Mouse (Mus musculus) layer of hippocampus, adult 18-20 months (tissue): ENCODE measurements around the gene Ikbke. TPM values are rescaled to one million over a fixed set of nuclear protein-coding genes. Genes with fewer than 3 reads are reported as not detected.
A peak's percentile ranks its signal among the peaks of the same experiment; 100 is the strongest.
"Not testable (repeated sequence)": the region's sequence is repeated elsewhere in the genome, so short reads cannot be mapped to it uniquely, and the experiment has no call there.

Experiments used
- DNase-seq, 2 experiments: peaks; one replicate each; pipeline ENCODE4 v3.0.0; 2022; ENCODE audit warnings: low spot score in 2 of 2
- long read RNA-seq: library from polyadenylated mRNA; stranded (forward); transcript quantifications from one replicate; pipeline ENCODE4 v2.0.0, GENCODE M21; 2021
- total RNA-seq, 2 experiments: library from RNA; stranded (reverse); gene quantifications; 2 replicates each; pipeline ENCODE4 v1.2.3; 2021

Gene Ikbke
- 1 to 10 TPM; 1.2 to 1.8 TPM for total RNA-seq
- long read RNA-seq, result 0 reads

DNA sequence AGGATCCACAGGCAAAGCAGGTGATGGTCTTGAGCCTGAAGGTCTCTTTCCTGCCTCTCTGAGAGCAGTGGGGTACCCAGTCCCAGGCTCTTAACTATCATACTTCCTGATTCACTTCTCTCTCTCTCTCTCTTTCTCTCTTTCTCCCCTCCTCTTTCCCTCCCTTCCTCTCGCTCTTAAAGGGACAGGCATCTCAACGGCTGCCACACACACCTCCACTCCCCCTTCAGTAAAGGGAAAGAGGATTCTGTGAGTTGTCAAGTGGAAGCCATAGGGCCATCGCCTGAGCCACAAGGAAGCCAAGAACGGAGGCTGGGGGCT is at the start of gene Ikbke:
TSS of gene Ikbke (minus strand) at position 151 of the 321 bp plus-strand sequence.
- no peak for DNase-seq

DNA sequence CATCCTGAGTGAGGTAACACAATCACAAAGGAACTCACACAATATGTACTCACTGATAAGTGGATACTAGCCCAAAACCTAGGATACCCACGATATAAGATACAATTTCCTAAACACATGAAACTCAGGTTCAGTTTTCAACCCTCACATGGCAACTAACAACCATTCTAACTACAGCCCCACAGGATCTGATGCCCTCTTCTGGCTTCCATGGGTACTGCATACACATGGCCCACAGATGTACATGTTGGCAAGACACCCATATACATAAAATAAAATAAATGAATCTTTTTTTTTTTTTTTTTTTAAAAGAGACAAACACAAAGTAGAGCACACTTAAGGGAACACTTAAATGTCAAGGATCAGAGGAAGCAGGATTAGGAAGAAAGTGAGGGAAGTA is 49.7 kb upstream of the Ikbke start:
- DNase-seq, result not testable (repeated sequence)

DNA sequence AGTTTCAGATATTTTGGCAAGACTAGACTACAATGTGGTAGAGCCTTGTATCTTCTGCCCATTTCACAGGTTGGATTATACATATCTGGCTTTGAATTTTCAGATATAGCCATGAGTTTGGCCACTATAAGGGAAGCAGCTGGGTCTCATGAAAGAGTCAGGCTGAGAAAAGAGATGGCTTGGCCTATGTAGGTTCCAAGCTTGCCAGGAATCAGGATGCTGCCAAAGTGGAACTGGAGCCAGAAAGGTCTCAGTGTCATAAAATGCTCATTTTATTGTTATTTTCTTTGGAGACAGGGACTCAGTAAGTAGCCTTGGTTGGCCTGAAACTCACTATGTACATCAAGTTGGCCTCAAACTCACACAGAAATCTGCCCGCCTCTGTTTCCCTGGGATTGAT is 47.8 kb upstream of the Ikbke start:
- no peak for DNase-seq

DNA sequence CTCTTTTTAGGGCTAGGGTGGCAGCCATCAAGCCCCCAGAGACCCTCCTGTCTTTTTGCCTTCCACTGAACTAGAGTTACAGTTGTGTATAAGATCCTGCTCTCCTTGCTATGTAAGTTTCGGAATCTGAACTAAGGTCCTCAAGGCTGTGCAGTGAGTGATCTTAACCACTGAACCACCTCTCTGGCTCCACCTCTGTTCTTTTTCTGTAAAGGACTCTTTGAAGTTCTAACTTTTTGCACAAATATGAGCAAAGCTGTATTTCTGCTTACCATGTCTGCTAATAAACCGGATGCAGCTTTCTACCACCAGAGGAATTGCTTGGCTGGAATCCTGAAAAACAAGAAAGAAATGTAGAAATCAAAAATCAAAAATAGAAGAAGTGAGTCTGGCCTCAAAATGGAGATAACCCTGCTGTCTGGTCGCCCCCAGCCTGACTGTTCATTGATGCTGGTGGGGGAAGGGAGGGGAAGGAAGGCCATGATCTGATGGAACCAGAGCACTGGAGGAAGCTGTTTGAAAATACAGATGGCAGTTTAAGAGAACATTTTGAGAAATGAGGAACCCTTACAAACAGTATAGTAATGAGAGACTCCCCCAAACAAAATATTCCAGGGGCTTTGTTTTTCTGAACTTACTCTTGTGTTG is 45.5 kb upstream of the Ikbke start:
- DNase-seq, result no peak

DNA sequence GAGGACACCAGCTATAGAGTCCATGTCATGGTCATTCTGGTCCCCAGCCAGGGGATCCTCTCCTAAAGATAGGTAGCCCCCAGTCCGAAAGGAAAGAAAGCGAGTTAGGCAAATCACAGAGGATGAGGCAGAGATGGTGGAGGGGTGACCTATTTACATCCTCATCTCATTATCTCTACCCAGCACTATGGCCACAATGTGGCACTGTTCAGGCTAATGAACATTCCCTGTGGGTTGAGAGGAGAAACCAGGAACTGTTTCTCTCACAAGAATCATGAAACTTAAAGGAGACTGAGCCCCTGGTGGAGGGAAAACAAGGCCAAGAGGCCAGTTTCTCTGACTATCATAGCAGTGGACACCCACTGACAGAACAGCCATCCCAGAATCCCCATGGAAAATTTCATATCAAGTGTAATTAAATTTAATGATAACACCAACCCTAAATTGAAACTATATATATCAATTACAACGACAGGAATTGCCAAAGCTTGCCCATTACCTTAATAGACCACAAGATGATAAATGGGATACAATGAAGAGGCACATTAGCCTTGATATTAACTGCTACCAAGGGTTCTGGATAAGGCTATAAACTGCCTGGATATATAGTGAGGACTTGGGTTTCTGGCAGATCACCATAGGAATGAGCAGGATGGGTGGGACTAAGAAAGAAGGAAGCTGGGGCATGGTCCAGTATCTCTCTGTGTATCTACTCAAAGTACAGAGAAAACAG is 40.4 kb upstream of the Ikbke start:
- DNase-seq, result no peak

DNA sequence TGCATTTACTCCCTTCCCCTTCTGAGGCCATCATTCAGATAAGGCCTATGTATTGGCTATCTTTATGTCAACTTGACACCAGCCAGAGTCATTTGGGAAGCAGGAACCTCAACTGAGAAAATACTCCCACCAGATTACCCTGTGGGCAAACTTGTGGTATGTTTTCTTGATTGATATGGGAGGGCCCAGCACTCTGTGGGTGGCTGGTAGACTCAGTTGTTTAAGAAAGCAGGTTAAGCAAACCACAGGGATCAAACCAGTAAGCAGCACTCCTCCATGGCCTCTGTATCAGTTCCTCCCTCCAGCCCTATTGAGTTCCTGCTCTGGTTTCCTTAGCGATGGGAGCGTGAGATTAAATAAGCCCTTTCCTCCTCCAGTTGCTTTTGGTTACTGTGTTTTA is 39.0 kb upstream of the Ikbke start:
- DNase-seq, result no peak

DNA sequence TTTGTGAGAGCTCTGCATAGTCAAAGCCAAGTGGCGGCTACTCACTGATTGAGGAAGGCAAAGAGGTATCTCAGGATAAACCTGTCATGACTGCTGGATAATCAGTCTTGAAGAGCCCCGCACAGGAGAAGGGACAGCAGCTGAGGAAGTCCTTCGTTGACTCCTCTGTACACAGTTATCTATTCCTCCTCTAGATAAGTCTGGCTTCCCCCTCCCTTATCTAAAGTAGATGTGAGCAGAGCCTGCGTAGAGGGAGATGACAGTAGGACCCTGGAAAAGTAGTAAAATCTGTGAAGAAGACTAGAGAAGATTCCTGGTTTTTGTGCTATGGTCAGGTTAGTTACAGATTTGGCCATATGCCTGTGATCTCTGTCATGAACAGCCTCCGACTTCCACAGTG is 38.2 kb upstream of the Ikbke start:
- DNase-seq, result no peak

DNA sequence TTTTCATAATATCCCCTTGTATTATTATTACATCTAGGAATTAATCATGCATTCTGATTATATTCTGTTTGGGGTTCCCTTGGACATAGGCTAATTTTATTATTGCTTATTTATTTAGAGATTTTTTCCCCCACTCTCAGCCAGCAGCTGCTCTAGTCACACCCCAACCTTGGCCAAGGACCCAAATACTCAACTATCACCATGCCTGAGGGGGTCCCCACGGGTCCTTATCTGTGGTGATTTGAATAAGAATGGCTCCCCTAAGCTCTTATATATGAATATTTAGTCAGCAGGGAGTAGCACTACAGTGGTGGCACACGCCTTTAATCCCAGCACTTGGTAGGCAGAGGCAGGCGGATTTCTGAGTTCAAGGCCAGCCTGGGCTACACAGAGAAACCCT is 31.9 kb upstream of the Ikbke start:
- no peak for DNase-seq

DNA sequence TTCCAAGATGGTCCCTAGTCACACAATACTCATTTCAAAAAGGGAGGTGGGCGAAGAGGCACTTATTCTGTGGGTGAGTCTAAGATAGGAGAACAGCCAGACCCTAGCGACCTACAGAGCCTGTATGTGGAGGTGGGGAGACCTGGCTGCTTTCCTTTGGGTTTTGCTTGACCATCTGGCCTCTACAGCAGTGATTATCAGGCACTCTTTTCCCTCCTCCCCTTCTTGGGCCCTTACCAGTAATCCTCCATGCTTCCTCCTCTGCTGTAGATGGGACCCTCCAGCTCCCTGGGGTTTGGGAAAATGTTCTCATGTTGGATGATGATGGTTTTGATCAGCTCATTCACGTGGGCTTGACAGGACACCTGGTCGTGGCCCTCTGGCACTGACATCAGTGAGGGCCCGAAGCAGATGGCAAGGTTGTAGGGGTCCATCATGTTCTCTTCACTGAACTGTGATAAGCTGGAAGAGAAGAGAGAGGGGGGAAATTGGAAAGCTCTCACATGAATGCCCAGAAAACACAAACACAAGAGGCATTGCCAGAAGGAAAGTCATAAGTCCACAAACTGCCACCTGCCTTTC is 30.9 kb upstream of the Ikbke start:
- no peak for DNase-seq

DNA sequence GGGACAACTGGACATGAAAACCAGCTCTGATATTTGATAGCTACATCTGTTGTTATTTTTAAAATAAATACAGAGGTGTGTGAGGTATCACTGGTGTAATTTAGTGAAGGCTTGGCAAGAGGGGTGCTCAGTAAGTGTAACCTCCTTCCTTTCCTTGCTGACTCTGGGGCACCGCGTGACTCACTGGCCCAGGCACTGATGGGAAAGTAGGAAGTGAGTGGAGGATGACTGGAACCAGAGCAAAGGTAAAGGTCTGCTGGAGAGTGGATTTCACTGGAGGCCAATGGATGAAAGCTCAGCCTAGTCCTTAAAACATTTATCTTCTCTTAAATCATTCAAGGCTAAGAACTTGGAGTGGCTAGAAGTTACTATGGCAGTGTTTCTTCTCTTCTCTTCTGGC is 21.3 kb upstream of the Ikbke start:
- no peak for DNase-seq

DNA sequence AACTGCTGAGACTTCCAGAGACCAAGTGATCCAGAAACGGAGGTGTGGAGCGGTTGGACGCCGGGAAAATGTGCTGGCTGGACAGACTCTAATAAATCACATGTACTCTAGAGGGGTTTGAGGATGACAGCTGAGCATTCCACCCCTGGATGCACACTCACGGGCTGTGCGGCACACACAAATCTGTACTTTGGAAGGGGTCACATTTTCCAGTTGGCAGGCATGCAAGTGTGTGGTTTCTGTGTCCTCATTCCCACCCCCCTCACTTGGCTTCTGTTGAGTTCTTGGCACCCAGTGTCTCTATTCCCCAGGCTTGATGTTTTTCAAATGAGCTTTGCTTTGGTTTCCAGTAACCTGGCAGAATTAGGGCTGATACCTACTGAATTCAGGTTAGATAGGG is 20.4 kb upstream of the Ikbke start:
- DNase-seq, result peak in 1 of 2 experiments; percentile 42

DNA sequence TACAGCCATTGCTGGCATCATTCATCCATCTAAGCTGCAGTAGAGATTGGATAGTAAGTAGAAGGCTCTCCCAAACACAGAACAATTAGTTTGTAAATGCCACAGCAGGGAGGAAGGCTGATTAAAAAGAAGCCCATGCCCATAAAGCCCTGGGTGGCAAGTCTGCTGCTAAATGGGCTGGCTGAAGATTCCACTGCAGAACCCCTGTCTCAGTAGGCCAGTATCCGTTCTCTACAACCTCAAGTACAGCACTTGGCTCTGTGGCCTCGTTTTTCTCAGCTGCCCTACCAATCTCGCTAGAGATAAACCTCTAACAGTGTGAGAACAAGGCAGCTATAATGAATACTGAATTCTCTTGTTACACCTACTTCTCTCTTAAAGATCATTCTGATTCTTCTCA is 19.8 kb upstream of the Ikbke start:
- DNase-seq, result no peak

DNA sequence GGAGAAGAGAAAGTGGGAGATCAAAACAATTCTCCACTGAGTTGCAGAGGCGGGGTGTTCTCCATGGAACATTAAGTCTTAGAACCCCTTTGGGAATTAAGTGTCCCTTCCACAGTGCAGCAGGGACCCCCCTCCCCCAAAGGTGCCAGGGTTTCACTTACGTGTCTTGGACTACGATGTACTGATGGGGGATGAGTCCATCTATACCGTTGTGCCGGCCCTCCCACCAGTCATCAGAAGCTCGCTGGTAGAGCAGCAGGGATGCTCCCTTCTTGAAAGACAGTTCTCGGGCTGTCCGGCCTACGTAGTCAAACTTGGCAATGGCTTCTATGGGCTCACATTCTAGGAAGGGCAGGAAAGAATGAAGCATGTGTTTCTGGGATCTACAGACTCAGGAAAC is 18.8 kb upstream of the Ikbke start:
- DNase-seq, result no peak

DNA sequence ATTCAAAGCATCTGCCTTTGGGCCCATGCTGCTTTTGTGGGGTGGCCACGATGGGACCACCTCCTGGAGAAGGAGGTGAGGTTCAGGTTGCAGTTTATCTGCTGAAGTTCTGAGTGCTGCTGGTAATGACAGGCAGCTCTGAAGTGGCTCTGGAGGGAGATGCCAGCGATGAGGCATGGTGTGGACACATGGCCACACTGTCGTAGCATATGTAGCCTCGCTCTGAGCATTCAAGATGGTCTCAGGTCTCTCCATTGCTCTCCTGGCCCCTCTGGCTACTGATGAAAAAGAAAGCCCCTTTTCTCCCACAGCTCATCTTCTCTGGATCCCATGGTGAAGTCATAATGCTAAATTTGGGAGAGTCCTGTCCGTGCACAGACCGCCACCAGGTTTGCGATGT is 17.3 kb upstream of the Ikbke start:
- no peak for DNase-seq

DNA sequence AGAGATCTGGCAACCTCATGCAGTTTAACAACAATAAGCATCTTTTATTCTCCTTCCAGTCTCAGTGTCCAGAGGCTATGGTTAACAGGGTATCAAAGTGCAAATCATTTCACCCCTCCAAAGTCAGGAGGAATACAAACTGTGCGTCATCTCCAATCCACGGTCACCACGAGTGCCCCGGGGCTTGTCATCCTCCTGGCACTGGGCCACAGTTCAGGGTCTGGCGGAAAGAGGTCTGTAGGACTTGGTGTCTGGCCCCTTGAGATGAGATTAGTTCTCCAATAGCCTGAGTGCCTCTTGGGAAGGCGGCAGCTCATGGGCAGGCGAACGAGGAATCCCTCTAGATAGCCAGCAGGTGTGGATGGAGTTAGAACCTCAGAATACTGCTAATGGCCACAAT is 15.8 kb upstream of the Ikbke start:
- no peak for DNase-seq

DNA sequence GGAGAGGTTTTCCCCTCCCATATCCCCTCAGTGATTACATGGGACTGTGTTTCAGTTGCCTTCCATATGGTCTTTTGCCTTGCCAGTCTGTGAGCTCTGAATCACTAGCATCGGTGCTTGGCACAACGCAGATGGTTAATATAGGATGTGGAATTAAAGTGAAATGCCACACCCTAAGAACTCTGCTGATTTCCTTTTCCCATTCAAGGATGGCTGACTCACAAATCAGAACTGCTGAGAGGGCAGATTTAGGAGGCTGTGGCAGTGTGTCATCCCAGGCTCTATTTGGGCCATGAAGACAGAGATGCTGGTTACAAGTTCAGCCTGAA is 14.5 kb upstream of the Ikbke start:
- peak; percentile 53 to 76 for DNase-seq

DNA sequence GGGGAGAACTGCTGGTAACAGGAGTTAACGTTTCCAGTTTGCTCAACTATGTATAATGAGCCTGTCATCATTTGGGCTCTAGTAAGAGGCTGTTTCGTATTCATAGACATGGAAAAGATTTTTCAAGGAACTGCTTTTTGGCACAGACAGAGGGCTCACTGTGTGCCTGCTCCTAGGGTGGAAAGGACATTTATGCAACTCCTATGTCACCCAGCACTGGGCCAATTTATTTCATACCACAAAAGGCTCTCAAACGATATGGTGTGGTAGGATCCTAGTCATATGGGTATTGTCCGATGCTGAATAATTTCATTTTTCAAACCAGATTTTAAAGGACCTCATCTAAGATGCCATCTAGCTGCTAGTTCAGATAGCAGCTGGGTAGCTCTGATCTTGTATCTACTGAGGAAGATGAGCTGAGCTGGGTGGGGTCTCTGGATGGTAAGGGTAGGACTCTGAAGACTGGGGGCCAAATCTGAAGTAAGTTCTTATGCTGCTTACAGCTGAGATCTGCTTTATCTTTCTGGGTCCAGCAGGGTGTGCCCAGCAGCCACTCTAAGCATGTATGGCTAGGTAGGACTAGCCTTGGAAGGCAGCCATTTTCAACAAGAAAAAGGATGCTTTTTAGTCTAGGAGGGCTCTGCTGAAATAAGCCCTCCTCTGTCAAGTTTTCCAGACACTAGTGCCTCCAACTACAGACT is 14.0 kb upstream of the Ikbke start:
- no peak for DNase-seq

DNA sequence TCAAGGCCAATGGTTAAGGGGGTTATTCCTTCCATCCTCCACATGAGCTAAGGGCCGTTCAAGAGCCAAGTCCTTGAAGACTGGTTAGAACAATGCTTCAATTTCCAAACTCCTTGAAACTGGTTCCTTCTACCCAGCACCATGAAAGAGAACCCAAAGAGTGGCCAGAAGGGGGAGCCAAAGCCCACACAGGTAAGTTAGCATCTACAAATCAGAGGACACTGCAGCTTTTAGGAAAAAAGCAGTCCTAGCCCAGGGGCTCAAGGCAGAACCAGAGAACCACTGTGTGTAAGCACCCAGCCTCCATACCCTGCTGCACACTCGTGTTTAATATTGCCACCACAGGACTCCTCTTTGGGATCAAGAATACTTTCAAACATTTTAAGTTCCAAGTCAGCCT is 11.2 kb upstream of the Ikbke start:
- peak; percentile 26 to 79 for DNase-seq

DNA sequence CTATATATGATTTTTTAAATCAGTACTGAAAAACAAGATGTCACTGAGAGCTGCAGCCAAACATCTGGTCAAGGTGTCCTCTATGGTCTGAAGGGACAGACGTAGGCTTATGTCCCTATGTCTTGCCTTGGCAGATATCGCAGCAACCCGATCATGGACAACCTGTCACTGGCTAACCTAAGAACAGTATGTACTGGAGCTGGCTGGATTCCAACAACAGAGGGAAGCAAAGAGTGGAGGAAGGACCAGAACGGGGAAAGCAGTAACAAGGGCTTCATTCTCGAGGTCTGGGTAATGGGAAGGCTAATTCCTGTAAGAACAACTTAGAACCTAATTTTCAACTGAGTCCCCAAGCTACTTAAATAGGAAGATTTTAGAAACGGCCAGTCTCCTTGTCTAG is 9.5 kb upstream of the Ikbke start:
- no peak for DNase-seq

DNA sequence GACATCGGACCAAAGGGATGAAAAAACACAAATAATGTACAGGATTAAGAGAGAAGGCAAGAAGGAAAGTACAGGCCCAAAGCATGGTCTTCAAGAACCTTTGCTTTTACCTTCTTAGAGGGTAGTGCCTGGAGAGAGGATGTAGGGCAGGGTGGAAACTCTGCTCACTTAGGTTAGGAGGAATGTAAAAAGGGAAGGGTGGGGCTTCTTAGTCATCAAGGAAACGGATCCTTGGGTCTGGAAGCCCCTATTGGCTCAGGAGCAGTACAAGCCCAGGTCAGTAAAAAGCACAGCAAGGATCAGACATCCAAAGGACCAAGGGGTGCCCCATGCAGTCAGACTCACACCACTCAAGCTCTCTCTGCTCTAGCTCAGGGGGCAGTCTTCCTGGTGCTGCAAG is 7.9 kb upstream of the Ikbke start:
- no peak for DNase-seq

DNA sequence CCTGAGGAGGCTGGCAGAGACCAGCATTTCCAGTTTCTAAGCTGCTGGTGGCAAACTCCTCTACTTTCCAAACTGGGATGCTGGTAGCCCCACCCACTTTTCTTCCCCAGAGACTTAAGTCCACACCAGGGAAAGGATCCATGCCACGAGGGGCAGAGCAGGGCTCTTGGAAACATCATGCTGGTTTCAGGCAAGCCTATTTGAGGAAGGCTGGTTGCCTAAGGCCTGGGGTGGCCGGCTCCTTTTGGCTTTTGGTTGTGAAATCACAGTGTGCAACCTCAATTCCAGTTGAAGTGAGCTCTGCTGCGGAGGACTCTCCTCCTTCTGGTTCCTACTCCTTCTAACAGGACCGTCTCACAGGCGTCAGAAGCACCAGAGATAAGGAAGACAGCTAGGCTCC is 7.4 kb upstream of the Ikbke start:
- DNase-seq, result no peak

DNA sequence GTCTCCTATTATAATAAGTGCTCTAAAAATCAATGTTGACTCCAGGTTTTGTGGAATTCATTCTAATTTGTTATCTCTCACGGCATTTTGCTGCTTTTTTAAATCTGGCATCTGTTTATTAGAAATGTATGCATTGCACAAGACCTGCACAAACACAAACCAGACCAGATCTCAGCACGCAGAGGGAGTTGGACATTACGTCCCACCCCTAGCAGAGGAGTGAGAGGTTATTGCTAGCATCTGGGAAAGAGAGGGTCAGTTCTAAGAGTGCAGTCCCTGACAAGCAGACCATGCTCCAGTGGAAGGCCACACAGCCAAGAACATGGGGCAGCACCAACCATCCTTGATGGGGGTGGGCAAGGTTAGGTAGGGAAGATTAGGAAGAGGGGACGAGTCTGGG is 5.2 kb upstream of the Ikbke start:
- no peak for DNase-seq

DNA sequence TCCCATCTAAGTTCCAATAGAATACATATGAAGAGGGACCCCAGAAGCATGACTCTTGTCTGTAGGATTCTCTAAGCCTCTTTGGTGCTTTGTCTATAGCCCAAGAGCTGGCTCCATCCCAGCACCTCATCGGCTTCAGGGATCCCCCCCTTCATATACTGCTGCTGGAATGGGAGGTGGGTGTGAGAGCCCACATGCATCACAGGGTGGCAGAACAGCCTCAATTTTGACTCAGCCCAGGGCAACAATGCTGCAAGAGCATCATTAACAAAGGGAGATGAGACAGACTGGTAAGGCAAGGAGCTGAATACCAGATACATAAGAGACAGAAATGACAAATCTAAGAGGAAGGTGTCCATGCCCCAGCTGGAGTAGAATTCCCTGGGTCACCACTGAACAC is 4.8 kb upstream of the Ikbke start:
- no peak for DNase-seq
